9 mouse cellular contexts compared by ENCODE assay signal in the genomic region with DNA sequence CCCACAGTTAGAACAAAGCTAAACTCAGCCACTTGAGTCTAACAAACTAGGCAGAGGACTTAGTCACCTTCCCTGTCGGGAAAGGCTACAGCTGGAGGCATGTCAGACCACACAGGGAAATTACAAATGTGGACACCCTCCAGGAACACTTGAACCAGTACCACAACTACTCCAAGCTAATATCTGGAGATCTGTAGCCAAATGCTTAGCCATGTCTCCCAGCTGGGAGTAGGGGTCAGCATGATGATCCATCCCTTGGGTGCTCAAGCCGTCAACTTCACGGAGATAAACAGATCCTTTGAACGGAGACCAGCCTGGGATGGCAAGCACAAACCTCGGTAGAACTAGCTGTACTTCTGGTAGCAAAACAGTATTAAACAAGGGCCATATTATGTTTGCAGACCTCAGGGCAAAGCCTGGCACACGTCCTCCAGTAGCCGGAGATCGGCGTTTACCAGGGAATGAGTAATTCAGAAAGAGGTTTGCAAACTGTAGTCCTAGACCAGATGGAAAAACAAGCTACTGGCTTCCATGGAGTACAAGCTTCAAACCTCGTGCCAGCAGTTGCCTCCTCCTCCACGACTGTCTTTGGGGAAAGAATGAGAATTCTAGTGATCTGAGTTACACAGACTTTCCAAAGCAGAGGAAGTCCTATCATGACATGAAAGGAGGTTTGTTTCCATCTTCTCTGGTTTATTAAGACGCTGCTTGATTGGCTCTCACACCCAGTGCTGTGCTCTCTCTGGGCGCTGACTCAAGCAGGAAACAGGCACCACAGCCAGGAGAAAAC. TPM values are rescaled to one million over a fixed set of nuclear protein-coding genes. Genes with fewer than 3 reads are reported as not detected.
DNase-seq lines count a peak whose midpoint lies in the region; ATAC-seq and TF ChIP-seq lines count a peak whose summit lies in the region.
"Had no signal": no experiment of that assay in that cellular context is flagged by ENCODE, and none has a peak within 500 bp of the region (broad histone marks: within the 10 kb centered on the region; RNA-seq: fewer than 3 reads in every experiment).

No protein-coding gene starts in this region.

- no peak overlapping the region for H3K27ac ChIP-seq in liver, postnatal 0 days (ENCODE audit: low read depth)

- WGBS in liver, postnatal 0 days (ENCODE audit: insufficient replicate concordance) = 61% methylated on average over 13 of the region's 13 CpGs

- no peak overlapping the region for H3K9ac ChIP-seq in liver, postnatal 0 days (replicated peaks)

- no peak for ATAC-seq in liver, postnatal 0 days

- no peak for TF ChIP-seq EP300 in liver, postnatal 0 days (IDR thresholded peaks at IDR 0.05; ENCODE audit: low read depth)

- no peak for TF ChIP-seq CTCF in liver, postnatal 0 days (IDR thresholded peaks at IDR 0.05; ENCODE audit: low read depth)

- H3K27me3 ChIP-seq in liver, postnatal 0 days (ENCODE audit: insufficient read depth, low read length) = no peaks in the 10 kb centered on the region

- peak; percentile 3 for DNase-seq in cerebellum, adult 9-10 months
- DNase-seq in cerebellum, adult 9-11 months = no peak
- DNase-seq in 3T3-L1 (ENCODE audit: low read depth, low spot score) = peak; percentile 56
- peak; percentile 46 to 50 for DNase-seq in gastrocnemius, postnatal 36 days
- peak; percentile 35 to 48 for DNase-seq in layer of hippocampus, adult 8-10 months (ENCODE audit: low spot score in 2 of 2)
- peak; percentile 36 for DNase-seq in right cerebral cortex, postnatal 25 days
- DNase-seq in kidney, adult 8-10 months = no peak
- DNase-seq in liver, postnatal 0 days = no peak

- no peak overlapping the region for H3K4me2 ChIP-seq in liver, postnatal 0 days (ENCODE audit: low read depth, low read length)

- no peaks in the 10 kb centered on the region for H3K4me1 ChIP-seq in liver, postnatal 0 days (ENCODE audit: insufficient read depth)

- H3K36me3 ChIP-seq in liver, postnatal 0 days (replicated peaks; ENCODE audit: insufficient read depth, low read length) = no peaks in the 10 kb centered on the region

- H3K9me3 ChIP-seq in liver, postnatal 0 days (ENCODE audit: low read length) = no peaks in the 10 kb centered on the region

- intact Hi-C loops in gastrocnemius, postnatal 36 days (cut with DNase I) = no loop called here

- no peak overlapping the region for H3K4me3 ChIP-seq in liver, postnatal 0 days (ENCODE audit: low read depth, low read length)

RNA-seq across cellular contexts. Expression of a gene that starts 26.4 kb away (rescaled TPM):
- under 1 TPM in 1 of 2 experiments, not detected in 1; 0.31 TPM for total RNA-seq in gastrocnemius, postnatal 36 days (2021)
- not detected for total RNA-seq in layer of hippocampus, adult 8-10 months (2022)
- polyA plus RNA-seq in liver, postnatal 0 days (2015; fragmentation: Nextera tagmentation; extraction: Ambion mirVana) = 0.12 and 0.20 TPM in 2 replicates
- total RNA-seq: left cerebral cortex, postnatal 14 days had no signal

RNA-seq across cellular contexts. Expression of a gene that starts 32.4 kb away (rescaled TPM):
- not detected for total RNA-seq in gastrocnemius, postnatal 36 days (2021)
- total RNA-seq in layer of hippocampus, adult 8-10 months (2022) = not detected
- 0.28 TPM in 1 of 2 replicates, not detected in the other for polyA plus RNA-seq in liver, postnatal 0 days (2015; fragmentation: Nextera tagmentation; extraction: Ambion mirVana)
- total RNA-seq: left cerebral cortex, postnatal 14 days had no signal

RNA-seq across cellular contexts. Expression of a gene that starts 38.1 kb away (rescaled TPM):
- total RNA-seq in gastrocnemius, postnatal 36 days (2021) = under 1 TPM in 1 of 2 experiments, not detected in 1; 0.69 TPM
- not detected for total RNA-seq in layer of hippocampus, adult 8-10 months (2022)
- polyA plus RNA-seq in liver, postnatal 0 days (2015; fragmentation: Nextera tagmentation; extraction: Ambion mirVana) = 0.26 and 0.31 TPM in 2 replicates
- total RNA-seq: left cerebral cortex, postnatal 14 days had no signal

RNA-seq across cellular contexts. Expression of a gene that starts 44.2 kb away (rescaled TPM):
- under 1 TPM in 1 of 2 experiments, not detected in 1; 0.15 TPM for total RNA-seq in gastrocnemius, postnatal 36 days (2021)
- total RNA-seq in layer of hippocampus, adult 8-10 months (2022) = not detected
- polyA plus RNA-seq in liver, postnatal 0 days (2015; fragmentation: Nextera tagmentation; extraction: Ambion mirVana) = 0.28 and 0.37 TPM in 2 replicates
- total RNA-seq: left cerebral cortex, postnatal 14 days had no signal

RNA-seq across cellular contexts. Expression of a gene that starts 54.0 kb away (rescaled TPM):
- not detected for total RNA-seq in gastrocnemius, postnatal 36 days (2021)
- total RNA-seq in layer of hippocampus, adult 8-10 months (2022) = under 1 TPM in 1 of 4 experiments, not detected in 3; 0.25 TPM
- polyA plus RNA-seq in liver, postnatal 0 days (2015; fragmentation: Nextera tagmentation; extraction: Ambion mirVana) = 0.60 and 0.67 TPM in 2 replicates
- total RNA-seq: left cerebral cortex, postnatal 14 days had no signal

Comparison
In these comparisons a context has a peak if more than half of its experiments do, and no peak if none do; other contexts are left out.
1. DNase-seq: peak in cerebellum, adult 9-10 months (single experiment), 3T3-L1 (single experiment), gastrocnemius, postnatal 36 days (2 of 2), layer of hippocampus, adult 8-10 months (2 of 2) and right cerebral cortex, postnatal 25 days (single experiment); none in cerebellum, adult 9-11 months (single experiment), kidney, adult 8-10 months (0 of 2) and liver, postnatal 0 days (single experiment).